Mouse (Mus musculus): ENCODE data around the gene Stfa3.
"Not testable (repeated sequence)": the region's sequence is repeated elsewhere in the genome, so short reads cannot be mapped to it uniquely, and the experiment has no call there.

Stfa3 gene

DNA sequence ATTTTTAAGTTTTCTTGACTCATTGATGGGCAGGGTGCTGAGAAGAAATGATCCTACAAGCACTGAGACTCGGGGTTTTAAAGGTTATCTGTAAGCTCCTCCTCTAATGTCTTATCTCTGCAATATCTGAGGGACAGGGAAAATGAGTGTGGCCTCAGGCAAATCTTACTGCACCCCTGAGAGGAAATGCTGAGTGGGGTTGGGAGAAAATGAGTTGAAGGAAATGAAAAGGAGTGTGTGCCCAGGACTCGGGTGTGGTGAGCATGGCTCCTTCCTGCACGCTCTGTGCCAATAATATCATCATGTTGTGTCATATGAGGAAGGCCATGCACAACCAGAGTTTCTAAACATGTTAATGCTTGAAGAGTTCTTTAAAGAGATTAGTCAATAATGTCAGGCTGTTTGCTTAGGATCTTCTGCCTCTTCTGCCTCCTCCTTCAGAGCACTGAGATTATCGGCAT is at the start of gene Stfa3:
Gene Stfa3, minus strand, starts transcription at position 51 of the 461 bp plus-strand sequence.
- no peak for DNase-seq (ENCODE audit: low spot score in 2 of 2)

DNA sequence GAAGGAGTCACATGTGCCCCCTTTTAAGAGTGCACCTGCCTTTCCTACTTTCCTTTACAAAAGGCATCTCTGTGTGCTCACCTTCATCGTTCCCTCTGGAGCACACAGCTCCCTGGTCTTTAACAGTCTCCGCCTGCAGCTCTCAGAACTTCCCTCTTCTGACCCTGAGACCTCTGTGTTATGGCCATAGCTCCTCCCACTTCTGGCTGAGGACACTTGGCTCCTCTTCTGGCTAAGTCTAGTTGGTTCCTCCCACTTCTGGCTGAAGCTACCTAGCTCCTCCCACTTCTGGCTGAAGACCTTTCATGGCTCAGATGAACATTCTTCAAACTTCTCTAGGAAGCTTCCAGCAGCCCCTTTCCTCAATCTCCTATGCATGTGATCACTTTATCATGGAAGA is 47.1 kb upstream of the Stfa3 start:
- DNase-seq (ENCODE audit: low spot score in 2 of 2), result no peak

- no peak for DNase-seq (ENCODE audit: low spot score in 2 of 2)
These were observed 37.2 kb upstream of the Stfa3 start for GRCm38 (mm10) chr16:36492420-36492819.

DNA sequence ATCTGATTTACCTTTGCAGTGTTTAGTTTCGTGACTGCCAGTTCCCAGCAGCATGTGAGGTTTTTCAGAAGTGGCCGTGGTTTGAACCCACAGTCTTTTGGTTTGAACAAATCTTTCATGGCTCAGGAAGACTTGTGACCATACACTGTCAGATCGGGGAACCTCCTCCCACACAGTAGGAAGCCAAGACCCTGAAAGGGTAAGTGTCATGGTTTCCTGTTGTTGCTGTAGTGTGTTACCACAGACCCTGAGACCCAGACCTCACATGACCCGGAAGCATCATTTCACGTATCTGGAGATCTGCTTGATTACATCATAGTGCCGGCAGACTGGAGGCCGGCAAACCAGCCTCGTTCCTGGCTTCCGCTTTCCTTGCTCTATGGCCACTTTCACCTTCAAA is 21.7 kb upstream of the Stfa3 start:
- DNase-seq (ENCODE audit: low spot score in 2 of 2), result peak in 1 of 2 experiments; percentile 26

DNA sequence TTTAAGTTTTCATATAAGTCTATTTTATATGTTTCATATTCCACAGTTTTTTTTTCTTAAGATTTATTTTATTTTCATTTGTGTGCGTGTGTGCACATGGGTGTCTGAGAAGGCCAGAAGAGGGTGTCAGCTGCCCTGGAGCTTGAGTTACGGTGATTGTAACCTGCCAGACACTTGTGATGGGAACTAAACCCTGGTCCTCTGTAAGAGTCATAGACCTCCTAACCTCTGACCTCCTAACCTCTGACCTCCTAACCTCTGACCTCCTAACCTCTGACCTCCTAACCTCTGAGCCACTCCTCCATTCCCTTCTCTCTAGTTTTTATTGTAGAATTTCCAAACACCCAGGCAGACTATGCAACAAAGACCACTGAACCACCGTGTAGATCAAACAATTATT is 20.3 kb upstream of the Stfa3 start:
- DNase-seq (ENCODE audit: low spot score in 2 of 2), result no peak

DNA sequence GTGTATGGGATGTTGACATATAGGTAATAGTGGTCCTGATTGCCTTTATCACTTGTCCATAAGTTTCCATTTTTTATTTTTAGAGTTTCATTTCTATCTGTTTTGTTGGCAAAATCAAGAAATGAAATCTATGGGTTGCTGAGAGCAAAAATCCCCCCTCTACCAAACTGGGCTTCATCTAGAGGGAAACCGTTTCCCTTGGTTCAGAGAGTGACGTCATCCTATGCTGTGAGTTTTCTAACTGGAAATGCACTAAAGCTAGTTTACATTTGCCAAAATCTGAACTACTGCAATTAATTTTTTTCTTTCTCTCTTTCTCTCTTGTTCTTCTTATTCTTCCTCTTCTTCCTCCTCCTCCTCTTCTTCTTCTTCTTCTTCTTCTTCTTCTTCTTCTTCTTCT is 19.7 kb upstream of the Stfa3 start:
- no peak for DNase-seq (ENCODE audit: low spot score in 2 of 2)

DNA sequence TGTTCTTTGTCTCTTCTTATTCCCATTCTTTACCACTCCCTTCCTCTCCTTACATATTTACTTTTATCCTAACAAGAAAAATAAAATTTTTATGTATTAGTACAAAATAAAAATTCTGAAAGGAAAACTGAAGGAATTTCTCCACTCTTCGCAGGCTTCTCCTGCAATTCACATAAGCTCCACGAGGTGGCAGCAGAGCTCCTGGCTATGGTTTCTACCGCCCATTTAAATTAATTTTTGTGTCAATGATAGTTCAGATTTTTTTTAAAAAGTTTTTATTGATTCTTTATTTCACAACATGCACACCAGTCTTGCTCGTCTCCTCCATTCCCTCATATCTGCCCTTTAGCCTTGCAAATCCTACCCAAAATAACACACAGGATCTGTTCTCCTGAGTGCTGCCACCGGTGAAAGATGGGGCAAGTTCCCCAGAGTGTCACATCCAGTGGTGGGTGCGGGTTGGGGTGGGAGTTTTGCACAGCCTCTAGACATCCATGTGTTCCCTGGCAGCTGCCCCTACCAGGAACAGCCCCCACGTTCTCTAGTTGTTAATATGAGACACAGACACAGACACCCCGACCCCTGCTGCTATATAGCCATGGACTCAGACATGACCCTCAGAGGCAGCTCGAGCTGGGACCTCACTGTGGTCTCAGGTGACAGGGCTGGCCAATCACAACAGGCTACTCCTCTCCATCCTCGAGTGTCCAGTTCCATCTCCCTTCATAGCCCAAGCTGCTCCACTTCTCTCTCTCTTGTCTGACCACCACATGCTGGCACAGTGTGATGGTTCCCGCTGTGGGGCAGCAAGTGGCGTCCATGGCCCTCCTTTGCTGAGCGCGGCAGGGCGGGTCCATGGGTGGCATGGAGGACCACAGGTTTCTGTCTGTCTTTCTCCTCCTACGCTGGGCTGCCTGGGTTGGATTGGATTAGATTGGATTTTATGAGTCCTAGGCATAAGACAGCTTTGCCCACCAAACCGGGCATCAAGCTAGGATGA is 18.3 kb upstream of the Stfa3 start:
- peak; percentile 19 to 61 for DNase-seq (ENCODE audit: low spot score in 2 of 2)

GRCm38 (mm10) chr16:36471066-36471633 is 16.0 kb upstream of the Stfa3 start:
- DNase-seq (ENCODE audit: low spot score in 2 of 2), result no peak

GRCm38 (mm10) chr16:36469955-36470478 is 14.8 kb upstream of the Stfa3 start:
- peak in 1 of 2 experiments; percentile 54 for DNase-seq (ENCODE audit: low spot score in 2 of 2)

GRCm38 (mm10) chr16:36469367-36469766 is 14.2 kb upstream of the Stfa3 start:
- no peak for DNase-seq (ENCODE audit: low spot score in 2 of 2)

GRCm38 (mm10) chr16:36468862-36469261 is 13.7 kb upstream of the Stfa3 start:
- peak in 1 of 2 experiments; percentile 39 for DNase-seq (ENCODE audit: low spot score in 2 of 2)

GRCm38 (mm10) chr16:36467936-36468335 is 12.7 kb upstream of the Stfa3 start:
- DNase-seq (ENCODE audit: low spot score in 2 of 2), result no peak

- no peak for DNase-seq (ENCODE audit: low spot score in 2 of 2)
These were observed 10.2 kb upstream of the Stfa3 start for GRCm38 (mm10) chr16:36465436-36465835.

GRCm38 (mm10) chr16:36464076-36464475 is 8.9 kb upstream of the Stfa3 start:
- DNase-seq (ENCODE audit: low spot score in 2 of 2), result no peak

- DNase-seq (ENCODE audit: low spot score in 2 of 2), result no peak
These were observed 5.2 kb upstream of the Stfa3 start for GRCm38 (mm10) chr16:36460426-36460825.

DNA sequence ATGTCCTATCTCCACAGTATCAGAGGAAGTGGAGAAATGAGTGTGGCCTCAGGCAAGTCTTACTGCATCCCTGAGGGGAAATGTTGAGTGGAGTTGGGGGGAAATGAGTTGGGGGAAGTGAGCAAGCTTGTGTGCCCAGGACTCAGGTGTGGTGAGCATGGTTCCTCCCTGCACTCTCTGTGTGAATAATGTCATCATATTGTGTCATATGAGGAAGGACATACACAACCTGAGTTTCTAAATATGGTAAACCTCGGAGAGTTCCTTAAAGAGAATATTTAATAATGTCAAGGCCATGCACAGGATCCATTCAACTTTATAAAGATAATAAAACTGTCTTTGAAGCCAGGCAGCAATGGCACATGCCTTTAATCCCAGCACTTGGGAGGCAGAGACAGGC is 34.2 kb downstream of the Stfa3 start:
- not testable (repeated sequence) for DNase-seq (ENCODE audit: low spot score in 2 of 2)

DNA sequence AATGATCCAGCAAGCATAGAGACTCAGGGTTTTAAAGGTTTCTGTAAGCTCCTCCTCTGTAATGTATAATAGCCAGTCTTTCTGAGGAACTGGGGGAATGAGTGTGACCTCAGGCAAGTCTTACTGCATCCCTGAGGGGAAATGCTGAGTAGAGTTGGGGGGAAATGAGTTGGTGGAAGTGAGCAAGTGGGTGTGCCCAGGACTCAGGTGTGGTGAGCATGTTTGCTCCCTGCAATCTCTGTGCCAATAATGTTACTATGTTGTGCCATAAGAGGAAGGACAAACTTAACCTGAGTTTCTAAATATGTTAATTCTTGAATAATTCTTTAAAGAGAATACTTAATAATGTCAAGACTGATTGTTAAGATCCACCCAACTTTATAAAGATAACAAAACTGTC is 46.8 kb downstream of the Stfa3 start, which contains the start of gene Stfa2:
Gene Stfa2, minus strand, starts transcription at position 101 of the 400 bp plus-strand sequence.
- no peak for DNase-seq (ENCODE audit: low spot score in 2 of 2)

All from spleen, postnatal 10 days (tissue).